Mouse (Mus musculus) liver, adult 2 months (tissue): Measurements from ENCODE around the gene Filip1. TPM values are rescaled to one million over a fixed set of nuclear protein-coding genes. Genes with fewer than 3 reads are reported as not detected.

Experiments
- DNase-seq: peaks from one replicate; pipeline ENCODE4 v3.0.0-alpha.2; 2011; ENCODE audit warnings: low read depth, low spot score; ENCODE audit errors: extremely low read depth
- H3K27ac ChIP-seq: fragments of 200-500 bp; replicated peaks from 2 replicates; pipeline ENCODE4 v1.5.1; 2012; ENCODE audit warnings: low read depth, mild to moderate bottlenecking, control low read depth, inconsistent platforms, low read length; ENCODE audit not compliant: insufficient read depth
- H3K27me3 ChIP-seq: fragments of 200-500 bp; 2 replicates; pipeline ENCODE4 v1.6.1; 2012; ENCODE audit warnings: mild to moderate bottlenecking, moderate library complexity, low read length, inconsistent platforms; ENCODE audit not compliant: control insufficient read depth, insufficient read depth
- H3K36me3 ChIP-seq: fragments of 200-500 bp; 2 replicates; pipeline ENCODE4 v1.6.1; 2012; ENCODE audit warnings: low read length, inconsistent platforms; ENCODE audit not compliant: control insufficient read depth, insufficient read depth
- H3K4me1 ChIP-seq: fragments of 200-500 bp; 2 replicates; pipeline ENCODE4 v1.6.1; 2011; ENCODE audit warnings: low read length; ENCODE audit not compliant: control insufficient read depth, insufficient read depth
- H3K4me3 ChIP-seq: fragments of 200-500 bp; 2 replicates; pipeline ENCODE4 v1.5.1; 2011; ENCODE audit warnings: low read depth, mild to moderate bottlenecking, control low read depth, low read length, moderate library complexity; ENCODE audit not compliant: insufficient read depth
- H3K79me2 ChIP-seq: fragments of 200-500 bp; 2 replicates; pipeline ENCODE4 v1.6.1; 2012; ENCODE audit warnings: inconsistent platforms, mild to moderate bottlenecking, low read length, moderate library complexity; ENCODE audit not compliant: control insufficient read depth, insufficient read depth
- H3K9ac ChIP-seq: fragments of 200-500 bp; 2 replicates; pipeline ENCODE4 v1.6.1; 2012; ENCODE audit warnings: low read depth, mild to moderate bottlenecking, control low read depth, inconsistent platforms, low read length
- CTCF ChIP-seq: fragments of 200-500 bp; IDR thresholded peaks from 2 replicates; pipeline ENCODE4 v1.5.1; 2011; ENCODE audit warnings: low read depth, low read length, control low read depth
- POLR2A ChIP-seq: fragments of 200-500 bp; IDR thresholded peaks from 2 replicates; pipeline ENCODE4 v1.6.1; 2011; ENCODE audit warnings: low read length, control low read depth; ENCODE audit not compliant: insufficient read depth; ENCODE audit errors: extremely low read depth
- WGBS: fragments of 180-500 bp; shearing (Covaris S2); methylation state at CpG from one replicate; pipeline ENCODE4 v1.1.7; 2018; 5-methylcytosine and 5-hydroxymethylcytosine counted together
- polyA plus RNA-seq: library from polyadenylated mRNA; depleted of rRNA; stranded (reverse); fragments of >200 nt; gene quantifications from 2 replicates; pipeline ENCODE4 v1.2.3, GENCODE M21; 2012
- total RNA-seq: library from RNA; depleted of rRNA; stranded (reverse); fragments of >200 nt; gene quantifications from 2 replicates; pipeline ENCODE4 v1.2.3, GENCODE M21; 2014

The Filip1 gene
- total and polyA plus RNA-seq, 2 experiments: 0.10 to 1.2 TPM

GRCm38 (mm10) chr9:79961630-79962285, 50.9 kb downstream of the Filip1 start:
- Histone ChIP-seq H3K4me1 (no peaks in the 10 kb centered on the region), H3K36me3 (no peaks in the 10 kb centered on the region), H3K79me2 (no peaks in the 10 kb centered on the region), H3K27me3 (no peaks in the 10 kb centered on the region), H3K4me3 (peak overlapping the region; percentile 9; the same call in 1 of the 2 replicates), H3K27ac (no peak overlapping the region), H3K9ac (no peak overlapping the region)
- TF ChIP-seq CTCF (no peak), POLR2A (no peak)
- peak; percentile 6 for DNase-seq
- WGBS: 64% methylated on average over 16 of the region's 16 CpGs

DNA sequence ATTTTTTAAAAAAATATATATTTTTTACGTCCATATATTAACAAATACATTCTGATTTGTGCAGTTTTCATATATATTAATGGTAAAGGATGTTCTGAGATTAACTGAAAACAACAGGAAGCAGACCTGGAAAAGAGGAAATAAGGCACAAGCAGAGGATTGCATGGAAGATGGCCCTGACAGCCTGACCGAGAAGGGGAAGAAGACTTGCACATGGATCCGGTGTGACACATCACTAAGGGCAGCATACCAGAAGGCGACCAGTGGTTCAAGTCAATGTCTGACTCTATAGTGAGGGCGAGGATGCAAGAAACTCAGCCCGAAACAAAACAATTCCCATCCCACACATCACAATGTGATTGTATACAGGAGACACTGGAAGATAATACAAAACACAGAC, 52.2 kb downstream of the Filip1 start:
- Histone ChIP-seq H3K4me1 (no peaks in the 10 kb centered on the region), H3K79me2 (no peaks in the 10 kb centered on the region), H3K36me3 (no peaks in the 10 kb centered on the region), H3K27me3 (no peaks in the 10 kb centered on the region), H3K4me3 (no peak overlapping the region), H3K9ac (no peak overlapping the region), H3K27ac (no peak overlapping the region)
- 77% methylated on average over 6 of the region's 6 CpGs for WGBS
- DNase-seq: no peak
- no peak for TF ChIP-seq CTCF
- no peak for TF ChIP-seq POLR2A

- no peak for DNase-seq
- Histone ChIP-seq H3K4me3 (no peak overlapping the region), H3K36me3 (no peaks in the 10 kb centered on the region), H3K27ac (no peak overlapping the region), H3K9ac (no peak overlapping the region), H3K79me2 (no peaks in the 10 kb centered on the region), H3K4me1 (no peaks in the 10 kb centered on the region), H3K27me3 (no peaks in the 10 kb centered on the region)
- TF ChIP-seq CTCF (no peak), POLR2A (no peak)
- 66% methylated on average over 3 of the region's 3 CpGs for WGBS
These were observed 54.3 kb downstream of the Filip1 start for GRCm38 (mm10) chr9:79958395-79958794.

- Histone ChIP-seq H3K9ac (no peak overlapping the region), H3K27ac (no peak overlapping the region), H3K79me2 (no peaks in the 10 kb centered on the region), H3K4me3 (no peak overlapping the region), H3K4me1 (no peaks in the 10 kb centered on the region), H3K27me3 (no peaks in the 10 kb centered on the region), H3K36me3 (no peaks in the 10 kb centered on the region)
- TF ChIP-seq CTCF (no peak), POLR2A (no peak)
- 87% methylated on average over 5 of the region's 5 CpGs for WGBS
- no peak for DNase-seq
These were observed 57.7 kb downstream of the Filip1 start for GRCm38 (mm10) chr9:79954944-79955343.

GRCm38 (mm10) chr9:79951984-79952383, 60.7 kb downstream of the Filip1 start:
- WGBS: 72% methylated on average over 8 of the region's 8 CpGs
- Histone ChIP-seq H3K36me3 (no peaks in the 10 kb centered on the region), H3K4me3 (no peak overlapping the region), H3K27ac (no peak overlapping the region), H3K79me2 (no peaks in the 10 kb centered on the region), H3K27me3 (no peaks in the 10 kb centered on the region), H3K9ac (no peak overlapping the region), H3K4me1 (no peaks in the 10 kb centered on the region)
- TF ChIP-seq POLR2A (no peak), CTCF (no peak)
- no peak for DNase-seq

GRCm38 (mm10) chr9:79951339-79951738, 61.3 kb downstream of the Filip1 start:
- Histone ChIP-seq H3K9ac (no peak overlapping the region), H3K27me3 (no peaks in the 10 kb centered on the region), H3K4me1 (no peaks in the 10 kb centered on the region), H3K36me3 (no peaks in the 10 kb centered on the region), H3K79me2 (no peaks in the 10 kb centered on the region), H3K4me3 (no peak overlapping the region), H3K27ac (no peak overlapping the region)
- TF ChIP-seq POLR2A (no peak), CTCF (no peak)
- DNase-seq: no peak
- WGBS: 85% methylated on average over 5 of the region's 5 CpGs
